Mouse (Mus musculus): ENCODE measurements around the gene Ddx49.

DNA sequence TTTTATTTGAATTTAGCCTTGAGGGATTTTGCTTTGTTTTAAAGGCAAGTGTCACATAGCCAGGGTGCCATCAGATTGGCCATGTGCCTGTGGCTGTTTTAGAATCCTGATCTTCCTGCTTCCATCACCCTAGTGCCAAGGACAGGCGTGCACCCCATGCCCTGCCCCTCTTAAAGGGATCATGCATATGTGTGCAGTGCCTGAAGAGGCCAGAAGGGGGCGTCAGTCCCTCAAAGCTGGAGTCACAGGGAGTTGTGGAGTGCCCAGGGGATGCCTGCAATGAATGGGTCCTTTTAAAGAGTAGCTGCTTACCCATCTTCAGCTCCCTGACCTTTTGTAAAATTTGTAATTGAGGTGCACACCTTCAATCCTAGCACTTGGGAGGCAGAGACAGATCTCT is 7.0 kb upstream of the Ddx49 start:
- no peak for TF ChIP-seq ZC3H11A (IDR thresholded peaks at IDR 0.05; ENCODE audit: borderline replicate concordance, low read depth, low read length)
- TF ChIP-seq ZNF384 (IDR thresholded peaks at IDR 0.05; ENCODE audit: low read depth, low read length): no peak
- TF ChIP-seq MAFK (IDR thresholded peaks at IDR 0.05; ENCODE audit: insufficient read depth, low read depth, low read length): no peak
